Mouse (Mus musculus) neural tube, embryonic 15.5 days (tissue): ENCODE data around the gene Serpinb11. TPM values are rescaled to one million over a fixed set of nuclear protein-coding genes. Genes with fewer than 3 reads are reported as not detected.

Source experiments
- ATAC-seq: fragments of 200-750 bp; cut with Nextera tagmentation; 2 replicates; pipeline ENCODE4 v1.8.0; 2017; ENCODE audit warnings: mild to moderate bottlenecking, moderate TSS enrichment, moderate library complexity; ENCODE audit not compliant: low FRiP score
- H3K27ac ChIP-seq: fragments of 300-500 bp; sonication (generic); replicated peaks from 2 replicates; pipeline ENCODE4 v1.5.1; 2015; ENCODE audit warnings: mild to moderate bottlenecking, inconsistent platforms
- H3K27me3 ChIP-seq: fragments of 300-500 bp; sonication (generic); replicated peaks from 2 replicates; pipeline ENCODE4 v1.6.1; 2015; ENCODE audit warnings: inconsistent platforms
- H3K36me3 ChIP-seq: fragments of 300-500 bp; sonication (generic); 2 replicates; pipeline ENCODE4 v1.6.1; 2015; ENCODE audit warnings: inconsistent platforms
- H3K4me1 ChIP-seq: fragments of 300-500 bp; sonication (generic); 2 replicates; pipeline ENCODE4 v1.6.1; 2015; ENCODE audit warnings: inconsistent platforms
- H3K4me2 ChIP-seq: fragments of 300-500 bp; sonication (generic); 2 replicates; pipeline ENCODE4 v1.6.1; 2015; ENCODE audit warnings: inconsistent platforms, mild to moderate bottlenecking, moderate library complexity
- H3K4me3 ChIP-seq: fragments of 300-500 bp; sonication (generic); replicated peaks from 2 replicates; pipeline ENCODE4 v1.5.1; 2015; ENCODE audit warnings: mild to moderate bottlenecking, inconsistent platforms
- H3K9ac ChIP-seq: fragments of 300-500 bp; sonication (generic); replicated peaks from 2 replicates; pipeline ENCODE4 v1.6.1; 2015; ENCODE audit warnings: mild to moderate bottlenecking, inconsistent platforms
- H3K9me3 ChIP-seq: fragments of 300-500 bp; sonication (generic); replicated peaks from 2 replicates; pipeline ENCODE4 v1.6.1; 2016; ENCODE audit warnings: inconsistent platforms
- WGBS: fragments of 180-500 bp; shearing (Covaris S2); methylation state at CpG from one replicate; pipeline ENCODE4 v1.1.7; 2015; ENCODE audit warnings: mixed read lengths; 5-methylcytosine and 5-hydroxymethylcytosine counted together
- polyA plus RNA-seq: library from polyadenylated mRNA; unstranded; fragments of >200 nt; fragmentation: Nextera tagmentation; extraction: Ambion mirVana; gene quantifications from 2 replicates; pipeline ENCODE4 v1.2.1, GENCODE M21; 2015

Serpinb11 gene
- 0.59 TPM in 1 of 2 replicates, not detected in the other for polyA plus RNA-seq

DNA sequence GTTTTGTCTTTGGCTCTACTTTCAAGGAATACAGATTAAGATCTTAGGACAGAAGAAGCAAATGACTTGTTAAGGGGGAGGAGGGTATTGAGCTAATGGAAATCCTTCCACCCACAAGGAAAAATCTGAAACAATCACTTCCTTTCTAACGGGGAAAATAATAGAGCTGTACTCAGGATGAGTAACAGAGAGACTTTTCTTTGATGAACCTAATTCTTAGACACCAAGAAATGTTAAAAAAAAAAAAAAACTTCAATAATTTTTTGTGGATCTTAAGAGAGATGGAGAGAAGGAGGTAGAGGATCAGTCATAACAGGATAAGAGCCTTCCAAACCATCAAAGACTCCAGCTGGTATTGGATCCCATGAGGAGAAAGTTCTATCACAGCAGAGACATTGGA lies at the start of gene Serpinb11:
Gene Serpinb11, plus strand, starts transcription at position 301 of the 400 bp plus-strand sequence.
- H3K27me3 ChIP-seq: no peaks in the 10 kb centered on the region
- ATAC-seq: no peak
- H3K9ac ChIP-seq: no peak within 1 kb of the TSS
- H3K27ac ChIP-seq: no peak within 1 kb of the TSS
- no peaks in the 10 kb centered on the region for H3K36me3 ChIP-seq
- H3K9me3 ChIP-seq: no peaks in the 10 kb centered on the region
- H3K4me3 ChIP-seq: no peak within 1 kb of the TSS
- 63% methylated on average over 1 of the region's 1 CpGs for WGBS
- H3K4me1 ChIP-seq: no peaks in the 10 kb centered on the region
- H3K4me2 ChIP-seq: no peak within 1 kb of the TSS

DNA sequence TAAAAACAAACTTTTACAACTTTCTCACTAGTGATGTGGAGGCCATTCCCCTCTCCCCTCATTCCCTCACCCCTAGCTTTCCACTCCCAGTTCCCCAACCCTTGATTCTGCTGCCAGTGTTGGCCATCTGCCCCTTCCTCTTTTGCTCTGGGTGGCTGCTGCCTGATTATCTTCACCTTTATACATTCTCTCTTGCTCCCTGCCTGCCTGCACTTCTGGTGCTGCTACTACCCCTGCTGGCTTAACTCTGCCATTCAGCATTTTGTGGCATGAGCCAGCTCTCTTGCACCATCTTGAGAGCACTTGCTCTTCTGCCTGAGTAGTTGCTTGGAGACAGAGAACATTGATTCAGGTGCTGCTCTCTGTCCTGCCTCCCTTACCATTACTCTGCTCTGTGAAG lies 15.0 kb upstream of the Serpinb11 start:
- no peaks in the 10 kb centered on the region for H3K4me1 ChIP-seq
- no peak overlapping the region for H3K27ac ChIP-seq
- no peaks in the 10 kb centered on the region for H3K36me3 ChIP-seq
- H3K27me3 ChIP-seq: no peaks in the 10 kb centered on the region
- H3K4me2 ChIP-seq: no peak overlapping the region
- ATAC-seq: no peak
- H3K4me3 ChIP-seq: no peak overlapping the region
- no peak overlapping the region for H3K9ac ChIP-seq
- H3K9me3 ChIP-seq: no peaks in the 10 kb centered on the region

DNA sequence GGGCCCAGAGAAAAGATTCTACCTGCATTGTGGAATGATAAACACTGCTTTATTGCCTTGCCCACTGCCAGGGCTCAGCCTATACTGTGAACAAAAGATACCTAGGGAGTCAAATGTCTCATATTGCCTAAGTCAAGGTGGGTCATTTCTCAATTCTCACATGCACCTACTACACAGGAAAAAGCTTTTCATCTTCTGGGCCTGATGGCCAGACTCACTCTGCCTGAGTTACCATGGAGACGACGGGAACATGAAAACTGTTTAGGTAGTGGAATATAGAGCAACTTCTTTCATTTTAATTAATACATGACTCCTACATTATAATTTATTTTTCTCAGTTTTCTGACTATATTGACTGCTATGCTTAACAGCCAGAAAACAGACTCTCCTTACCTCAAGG lies 14.2 kb upstream of the Serpinb11 start:
- no peak overlapping the region for H3K4me3 ChIP-seq
- no peak overlapping the region for H3K27ac ChIP-seq
- no peak for ATAC-seq
- H3K9ac ChIP-seq: no peak overlapping the region
- no peaks in the 10 kb centered on the region for H3K4me1 ChIP-seq
- 93% methylated on average over 2 of the region's 2 CpGs for WGBS
- no peaks in the 10 kb centered on the region for H3K36me3 ChIP-seq
- H3K4me2 ChIP-seq: no peak overlapping the region
- H3K27me3 ChIP-seq: no peaks in the 10 kb centered on the region
- no peaks in the 10 kb centered on the region for H3K9me3 ChIP-seq

DNA sequence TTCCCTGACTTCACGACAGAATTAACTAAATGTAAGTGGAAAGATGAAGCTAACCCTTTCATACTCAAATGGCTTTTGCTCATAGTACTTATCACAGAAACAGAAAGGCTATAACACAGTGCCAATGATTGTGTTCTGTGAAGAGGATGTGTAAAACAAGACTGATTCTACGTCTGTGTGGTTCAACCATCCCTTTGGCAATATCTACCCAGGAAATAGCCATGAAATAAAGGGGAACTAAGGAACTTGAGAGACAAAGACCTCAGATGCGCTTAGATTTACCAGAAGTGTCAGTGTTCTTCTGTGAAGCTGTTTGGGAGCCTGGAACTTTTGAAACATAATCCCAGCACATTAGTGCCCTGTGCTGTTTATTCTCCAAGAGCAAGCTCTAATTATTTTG lies 10.6 kb upstream of the Serpinb11 start:
- WGBS: 56% methylated on average over 3 of the region's 3 CpGs
- Histone ChIP-seq H3K4me2 (no peak overlapping the region), H3K4me1 (no peaks in the 10 kb centered on the region), H3K27me3 (no peaks in the 10 kb centered on the region), H3K4me3 (no peak overlapping the region), H3K9ac (no peak overlapping the region), H3K27ac (no peak overlapping the region), H3K9me3 (no peaks in the 10 kb centered on the region), H3K36me3 (no peaks in the 10 kb centered on the region)
- ATAC-seq: no peak

DNA sequence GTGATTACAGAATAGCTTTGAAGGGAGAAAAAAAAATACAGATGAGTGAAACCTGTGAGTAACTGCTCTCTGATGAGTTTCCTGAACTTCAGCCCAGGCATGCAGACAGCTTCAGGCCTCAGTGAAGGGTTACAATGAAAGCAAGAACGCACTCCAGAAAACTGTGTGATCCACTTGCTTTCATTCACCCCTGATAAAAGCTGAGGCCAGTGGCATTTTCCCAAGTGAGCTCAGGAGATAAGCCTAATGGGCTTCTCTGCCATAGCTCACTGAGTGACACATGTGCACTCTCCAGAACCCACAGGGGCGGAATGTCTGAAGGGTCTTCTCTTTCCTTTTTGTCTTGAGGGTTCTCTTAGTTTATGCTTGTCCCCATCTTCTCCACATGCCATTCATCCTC lies 9.9 kb upstream of the Serpinb11 start:
- Histone ChIP-seq H3K27ac (no peak overlapping the region), H3K4me2 (no peak overlapping the region), H3K27me3 (no peaks in the 10 kb centered on the region), H3K4me3 (no peak overlapping the region), H3K9me3 (no peaks in the 10 kb centered on the region), H3K9ac (no peak overlapping the region), H3K36me3 (no peaks in the 10 kb centered on the region), H3K4me1 (no peaks in the 10 kb centered on the region)
- ATAC-seq: no peak
- WGBS: 91% methylated on average over 2 of the region's 2 CpGs

DNA sequence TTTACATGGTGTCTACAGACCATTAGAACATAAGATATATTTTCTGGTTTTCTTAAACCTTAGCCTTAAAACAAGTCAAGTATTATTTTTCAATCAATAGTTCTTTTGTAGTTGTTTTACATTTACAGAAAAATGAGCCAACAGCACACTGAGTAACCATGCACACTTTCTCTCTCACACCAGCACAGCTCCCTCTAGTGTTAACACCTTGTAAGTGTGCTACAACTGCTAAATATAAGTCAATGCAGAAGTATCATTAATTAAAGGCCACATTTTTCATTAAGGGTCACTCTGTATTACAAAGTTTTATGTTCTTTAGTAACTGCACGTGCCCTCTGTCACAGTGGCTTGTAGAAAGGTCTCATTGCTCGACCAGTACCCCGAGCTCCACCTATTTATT lies 8.0 kb upstream of the Serpinb11 start:
- no peaks in the 10 kb centered on the region for H3K9me3 ChIP-seq
- no peaks in the 10 kb centered on the region for H3K27me3 ChIP-seq
- no peaks in the 10 kb centered on the region for H3K36me3 ChIP-seq
- no peak overlapping the region for H3K4me2 ChIP-seq
- no peaks in the 10 kb centered on the region for H3K4me1 ChIP-seq
- H3K4me3 ChIP-seq: no peak overlapping the region
- no peak for ATAC-seq
- 51% methylated on average over 3 of the region's 3 CpGs for WGBS
- no peak overlapping the region for H3K9ac ChIP-seq
- no peak overlapping the region for H3K27ac ChIP-seq

DNA sequence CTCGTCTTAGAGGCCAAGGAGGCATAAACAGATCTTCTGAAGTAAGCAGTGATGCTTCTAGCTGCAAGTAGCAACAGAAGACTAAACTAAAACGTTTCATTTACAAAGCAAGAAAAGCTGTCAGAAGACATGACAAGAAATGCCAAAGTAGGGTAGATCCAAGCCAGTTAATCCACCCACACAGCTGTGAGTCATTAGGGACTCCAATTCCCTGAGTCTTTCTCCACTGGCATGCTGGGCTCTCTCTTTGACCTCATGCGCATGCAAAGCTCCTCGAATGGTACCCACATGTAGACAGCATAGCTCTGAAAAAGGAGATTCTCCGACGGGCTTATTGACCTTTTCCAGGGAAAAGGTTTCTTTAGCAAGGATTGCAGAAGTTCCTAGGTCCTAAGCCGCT lies 5.0 kb downstream of the Serpinb11 start:
- no peak for ATAC-seq
- 76% methylated on average over 7 of the region's 7 CpGs for WGBS
- Histone ChIP-seq H3K4me1 (no peaks in the 10 kb centered on the region), H3K9me3 (no peaks in the 10 kb centered on the region), H3K4me2 (no peak overlapping the region), H3K27ac (no peak overlapping the region), H3K4me3 (no peak overlapping the region), H3K36me3 (no peaks in the 10 kb centered on the region), H3K27me3 (no peaks in the 10 kb centered on the region), H3K9ac (no peak overlapping the region)

DNA sequence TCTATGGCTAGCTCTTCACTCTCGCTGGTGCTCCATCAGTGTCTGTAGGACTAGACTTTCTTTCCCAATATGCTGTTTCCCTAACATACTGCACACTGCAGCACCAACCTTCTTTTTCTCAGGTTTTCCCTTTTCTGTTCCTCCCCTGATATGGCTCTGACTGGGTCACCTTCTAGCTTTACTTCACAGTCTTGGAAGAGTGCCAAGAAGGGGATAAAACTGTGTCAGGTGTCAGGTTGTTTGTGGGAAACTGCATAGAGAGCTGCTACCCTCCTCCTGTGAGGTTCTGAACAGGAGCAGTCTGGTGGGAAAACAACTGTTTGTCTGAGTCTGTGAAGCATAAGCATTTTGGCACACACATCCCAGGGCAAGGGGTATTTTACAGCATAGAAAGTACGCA lies 7.9 kb downstream of the Serpinb11 start:
- Histone ChIP-seq H3K27ac (no peak overlapping the region), H3K4me2 (no peak overlapping the region), H3K4me3 (no peak overlapping the region), H3K27me3 (no peaks in the 10 kb centered on the region), H3K9ac (no peak overlapping the region), H3K36me3 (no peaks in the 10 kb centered on the region), H3K4me1 (no peaks in the 10 kb centered on the region), H3K9me3 (no peaks in the 10 kb centered on the region)
- no peak for ATAC-seq
- 84% methylated on average over 2 of the region's 2 CpGs for WGBS

DNA sequence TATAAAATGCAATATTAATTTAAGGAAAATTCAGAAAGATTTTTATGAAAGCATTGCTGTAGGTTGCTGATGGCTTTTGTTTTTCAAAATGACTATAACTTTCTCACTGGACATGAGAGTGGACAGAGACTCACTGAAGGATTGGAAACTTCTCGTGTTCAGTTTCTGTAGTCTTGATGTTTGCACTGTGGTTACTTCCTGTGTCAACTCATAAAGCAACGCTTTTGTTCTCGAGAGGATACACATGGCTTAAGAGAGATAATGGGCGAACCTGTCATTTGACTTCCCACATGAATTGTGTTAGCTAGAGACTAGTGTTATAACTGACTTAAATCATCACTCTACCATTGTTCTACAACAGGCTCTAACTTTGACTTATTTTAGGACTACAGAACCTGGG lies 16.0 kb downstream of the Serpinb11 start:
- H3K36me3 ChIP-seq: no peaks in the 10 kb centered on the region
- no peaks in the 10 kb centered on the region for H3K27me3 ChIP-seq
- no peak overlapping the region for H3K27ac ChIP-seq
- no peaks in the 10 kb centered on the region for H3K9me3 ChIP-seq
- H3K4me2 ChIP-seq: no peak overlapping the region
- ATAC-seq: no peak
- no peaks in the 10 kb centered on the region for H3K4me1 ChIP-seq
- H3K9ac ChIP-seq: no peak overlapping the region
- WGBS: 82% methylated on average over 4 of the region's 4 CpGs
- H3K4me3 ChIP-seq: no peak overlapping the region

DNA sequence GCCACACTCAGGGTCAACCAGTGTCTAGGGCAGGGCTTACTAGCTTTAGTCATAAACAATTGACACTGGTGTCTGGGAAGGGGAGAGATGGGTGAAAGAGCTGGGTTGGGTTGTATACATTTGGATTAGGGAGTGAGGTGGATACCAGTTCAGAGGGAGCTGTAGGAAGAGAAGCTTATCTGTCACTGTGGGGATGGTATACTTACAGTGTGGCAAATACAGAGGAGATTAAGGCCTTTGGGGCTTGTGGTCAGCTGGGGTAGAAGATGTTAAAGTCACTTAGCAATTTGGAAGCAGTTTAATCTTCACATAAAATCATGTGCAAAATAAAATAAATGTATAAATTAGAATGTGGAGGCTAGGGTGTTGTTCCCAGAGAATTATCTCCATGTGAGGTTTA lies 17.4 kb downstream of the Serpinb11 start:
- H3K4me3 ChIP-seq: no peak overlapping the region
- H3K4me1 ChIP-seq: no peaks in the 10 kb centered on the region

DNA sequence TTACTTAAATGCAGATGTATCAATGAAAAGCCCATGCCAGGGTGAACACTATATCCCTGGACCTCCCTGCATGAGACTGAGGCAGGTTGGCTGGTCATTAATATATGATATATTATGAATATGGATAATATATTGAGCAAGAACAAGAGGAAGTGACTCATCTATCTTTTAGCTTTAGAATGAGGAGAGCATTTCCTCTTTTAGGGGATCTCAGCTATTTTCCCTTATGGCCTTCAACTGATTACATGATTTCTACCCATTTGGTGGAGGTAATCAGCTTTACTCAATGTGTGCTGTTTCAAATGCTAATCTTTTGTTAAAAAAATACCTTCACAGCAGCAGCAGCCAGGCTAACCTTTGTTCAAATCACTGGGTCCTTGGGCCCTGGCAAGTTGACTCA lies 20.5 kb downstream of the Serpinb11 start:
- no peaks in the 10 kb centered on the region for H3K9me3 ChIP-seq
- no peaks in the 10 kb centered on the region for H3K27me3 ChIP-seq
- H3K36me3 ChIP-seq: no peaks in the 10 kb centered on the region
- no peak overlapping the region for H3K27ac ChIP-seq
- no peak overlapping the region for H3K4me3 ChIP-seq
- no peak overlapping the region for H3K4me2 ChIP-seq
- ATAC-seq: no peak
- H3K4me1 ChIP-seq: no peaks in the 10 kb centered on the region
- H3K9ac ChIP-seq: no peak overlapping the region

More for the DNA sequence above, 17.4 kb downstream of the Serpinb11 start:
- no peaks in the 10 kb centered on the region for H3K36me3 ChIP-seq
- H3K4me2 ChIP-seq: no peak overlapping the region
- no peak for ATAC-seq
- no peaks in the 10 kb centered on the region for H3K27me3 ChIP-seq
- H3K9ac ChIP-seq: no peak overlapping the region
- H3K27ac ChIP-seq: no peak overlapping the region
- H3K9me3 ChIP-seq: no peaks in the 10 kb centered on the region

DNA sequence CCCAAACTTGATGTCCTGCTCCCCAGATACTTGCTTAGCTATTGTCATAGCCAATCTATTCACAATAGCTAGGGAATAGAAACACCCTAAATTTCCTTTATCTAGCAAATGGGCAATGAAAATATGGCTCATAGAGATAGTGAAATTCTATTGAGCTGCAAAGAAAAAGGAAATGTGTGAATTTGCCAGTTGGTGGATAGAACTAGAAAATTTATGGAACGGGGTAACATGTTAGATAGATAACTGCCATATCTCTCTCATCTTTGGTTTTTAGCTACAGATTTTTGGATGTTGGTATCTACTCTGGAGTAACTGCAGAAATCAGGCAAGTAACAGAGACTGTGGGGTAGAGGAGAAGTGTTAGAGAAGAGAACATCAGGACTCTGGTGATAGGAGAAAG lies 21.4 kb downstream of the Serpinb11 start:
- no peak overlapping the region for H3K4me3 ChIP-seq
- no peaks in the 10 kb centered on the region for H3K4me1 ChIP-seq
- H3K9ac ChIP-seq: no peak overlapping the region
- H3K27ac ChIP-seq: no peak overlapping the region
- H3K9me3 ChIP-seq: no peaks in the 10 kb centered on the region
- no peaks in the 10 kb centered on the region for H3K27me3 ChIP-seq
- 95% methylated on average over 1 of the region's 1 CpGs for WGBS
- no peaks in the 10 kb centered on the region for H3K36me3 ChIP-seq
- no peak overlapping the region for H3K4me2 ChIP-seq
- no peak for ATAC-seq

DNA sequence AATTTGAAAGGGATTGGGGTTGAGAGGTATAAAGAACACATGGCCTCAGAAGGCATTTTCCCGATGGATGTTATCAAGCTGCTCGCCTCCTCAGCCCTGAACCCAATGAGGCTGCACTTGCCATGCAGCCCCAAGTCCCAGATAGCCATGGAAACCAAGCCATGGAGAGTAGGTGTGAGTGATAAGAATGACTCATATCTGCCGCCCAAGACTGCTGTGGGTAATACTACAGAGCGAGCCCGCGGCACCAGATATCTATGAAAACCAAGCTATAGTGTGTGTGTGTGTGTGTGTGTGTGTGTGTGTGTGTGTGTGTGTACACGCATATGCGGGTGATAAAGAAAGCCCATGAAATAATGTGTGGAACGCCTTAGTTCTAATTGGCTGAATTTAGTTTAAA lies 23.5 kb downstream of the Serpinb11 start:
- H3K36me3 ChIP-seq: no peaks in the 10 kb centered on the region
- H3K9ac ChIP-seq: no peak overlapping the region
- no peaks in the 10 kb centered on the region for H3K27me3 ChIP-seq
- H3K9me3 ChIP-seq: no peaks in the 10 kb centered on the region
- no peaks in the 10 kb centered on the region for H3K4me1 ChIP-seq
- H3K27ac ChIP-seq: no peak overlapping the region
- 96% methylated on average over 9 of the region's 9 CpGs for WGBS
- H3K4me2 ChIP-seq: no peak overlapping the region
- no peak overlapping the region for H3K4me3 ChIP-seq
- ATAC-seq: no peak
